Mouse (Mus musculus): ENCODE measurements around the gene Lrmda. TPM values are rescaled to one million over a fixed set of nuclear protein-coding genes. Genes with fewer than 3 reads are reported as not detected.

Gene Lrmda
- polyA plus RNA-seq, 1 experiment = 0.65 TPM

- H3K27ac ChIP-seq (ENCODE audit: insufficient read depth, low read length) = no peak overlapping the region
- no peak for TF ChIP-seq CTCF (IDR thresholded peaks at IDR 0.05; ENCODE audit: extremely low read depth, insufficient read depth, low read length)
- TF ChIP-seq POLR2A (IDR thresholded peaks at IDR 0.05; ENCODE audit: extremely low read depth, insufficient read depth, low read length) = no peak
- H3K4me3 ChIP-seq (ENCODE audit: insufficient read depth, low read length) = no peak overlapping the region
- H3K4me1 ChIP-seq (ENCODE audit: control insufficient read depth, insufficient read depth, low read length) = no peaks in the 10 kb centered on the region
Measured at GRCm38 (mm10) chr14:22055630-22056029, 36.1 kb downstream of the Lrmda start.

- no peak overlapping the region for H3K4me3 ChIP-seq (ENCODE audit: insufficient read depth, low read length)
- H3K27ac ChIP-seq (ENCODE audit: insufficient read depth, low read length) = no peak overlapping the region
- no peaks in the 10 kb centered on the region for H3K4me1 ChIP-seq (ENCODE audit: control insufficient read depth, insufficient read depth, low read length)
- TF ChIP-seq POLR2A (IDR thresholded peaks at IDR 0.05; ENCODE audit: extremely low read depth, insufficient read depth, low read length) = no peak
- no peak for TF ChIP-seq CTCF (IDR thresholded peaks at IDR 0.05; ENCODE audit: extremely low read depth, insufficient read depth, low read length)
Measured at GRCm38 (mm10) chr14:22056246-22056645, 36.7 kb downstream of the Lrmda start.

- H3K4me1 ChIP-seq (ENCODE audit: control insufficient read depth, insufficient read depth, low read length) = no peaks in the 10 kb centered on the region
- no peak for TF ChIP-seq CTCF (IDR thresholded peaks at IDR 0.05; ENCODE audit: extremely low read depth, insufficient read depth, low read length)
- no peak for TF ChIP-seq POLR2A (IDR thresholded peaks at IDR 0.05; ENCODE audit: extremely low read depth, insufficient read depth, low read length)
- H3K27ac ChIP-seq (ENCODE audit: insufficient read depth, low read length) = no peak overlapping the region
- H3K4me3 ChIP-seq (ENCODE audit: insufficient read depth, low read length) = no peak overlapping the region
Measured at GRCm38 (mm10) chr14:22058729-22059128, 39.2 kb downstream of the Lrmda start.

GRCm38 (mm10) chr14:22059348-22059861 lies 39.9 kb downstream of the Lrmda start:
- Histone ChIP-seq H3K4me3 (ENCODE audit: insufficient read depth, low read length) (no peak overlapping the region), H3K27ac (ENCODE audit: insufficient read depth, low read length) (no peak overlapping the region)
- TF ChIP-seq CTCF (IDR thresholded peaks at IDR 0.05; ENCODE audit: extremely low read depth, insufficient read depth, low read length) (no peak), POLR2A (IDR thresholded peaks at IDR 0.05; ENCODE audit: extremely low read depth, insufficient read depth, low read length) (no peak)

GRCm38 (mm10) chr14:22060787-22061186 lies 41.3 kb downstream of the Lrmda start:
- H3K4me3 ChIP-seq (ENCODE audit: insufficient read depth, low read length) = no peak overlapping the region
- TF ChIP-seq POLR2A (IDR thresholded peaks at IDR 0.05; ENCODE audit: extremely low read depth, insufficient read depth, low read length) (no peak), CTCF (IDR thresholded peaks at IDR 0.05; ENCODE audit: extremely low read depth, insufficient read depth, low read length) (no peak)
- H3K4me1 ChIP-seq (ENCODE audit: control insufficient read depth, insufficient read depth, low read length) = no peaks in the 10 kb centered on the region
- H3K27ac ChIP-seq (ENCODE audit: insufficient read depth, low read length) = no peak overlapping the region

More at GRCm38 (mm10) chr14:22059348-22059861, 39.9 kb downstream of the Lrmda start:
- H3K4me1 ChIP-seq (ENCODE audit: control insufficient read depth, insufficient read depth, low read length) = no peaks in the 10 kb centered on the region

- Histone ChIP-seq H3K4me3 (ENCODE audit: insufficient read depth, low read length) (no peak overlapping the region), H3K27ac (ENCODE audit: insufficient read depth, low read length) (no peak overlapping the region), H3K4me1 (ENCODE audit: control insufficient read depth, insufficient read depth, low read length) (no peaks in the 10 kb centered on the region)
- no peak for TF ChIP-seq POLR2A (IDR thresholded peaks at IDR 0.05; ENCODE audit: extremely low read depth, insufficient read depth, low read length)
Measured at GRCm38 (mm10) chr14:22062117-22062855, 42.8 kb downstream of the Lrmda start.

GRCm38 (mm10) chr14:22069169-22069568 lies 49.7 kb downstream of the Lrmda start:
- H3K4me1 ChIP-seq (ENCODE audit: control insufficient read depth, insufficient read depth, low read length) = no peaks in the 10 kb centered on the region
- no peak for TF ChIP-seq CTCF (IDR thresholded peaks at IDR 0.05; ENCODE audit: extremely low read depth, insufficient read depth, low read length)
- TF ChIP-seq POLR2A (IDR thresholded peaks at IDR 0.05; ENCODE audit: extremely low read depth, insufficient read depth, low read length) = no peak
- H3K4me3 ChIP-seq (ENCODE audit: insufficient read depth, low read length) = no peak overlapping the region
- no peak overlapping the region for H3K27ac ChIP-seq (ENCODE audit: insufficient read depth, low read length)

- TF ChIP-seq CTCF (IDR thresholded peaks at IDR 0.05; ENCODE audit: extremely low read depth, insufficient read depth, low read length) = no peak
Measured at GRCm38 (mm10) chr14:22073385-22073784, 53.9 kb downstream of the Lrmda start.

GRCm38 (mm10) chr14:22074229-22074628 lies 54.7 kb downstream of the Lrmda start:
- Histone ChIP-seq H3K4me3 (ENCODE audit: insufficient read depth, low read length) (no peak overlapping the region), H3K27ac (ENCODE audit: insufficient read depth, low read length) (no peak overlapping the region), H3K4me1 (ENCODE audit: control insufficient read depth, insufficient read depth, low read length) (no peaks in the 10 kb centered on the region)
- TF ChIP-seq CTCF (IDR thresholded peaks at IDR 0.05; ENCODE audit: extremely low read depth, insufficient read depth, low read length) (no peak), POLR2A (IDR thresholded peaks at IDR 0.05; ENCODE audit: extremely low read depth, insufficient read depth, low read length) (no peak)

More at GRCm38 (mm10) chr14:22073385-22073784, 53.9 kb downstream of the Lrmda start:
- Histone ChIP-seq H3K27ac (ENCODE audit: insufficient read depth, low read length) (no peak overlapping the region), H3K4me1 (ENCODE audit: control insufficient read depth, insufficient read depth, low read length) (no peaks in the 10 kb centered on the region), H3K4me3 (ENCODE audit: insufficient read depth, low read length) (no peak overlapping the region)

- H3K27ac ChIP-seq (ENCODE audit: insufficient read depth, low read length) = no peak overlapping the region
- no peak for TF ChIP-seq POLR2A (IDR thresholded peaks at IDR 0.05; ENCODE audit: extremely low read depth, insufficient read depth, low read length)
- TF ChIP-seq CTCF (IDR thresholded peaks at IDR 0.05; ENCODE audit: extremely low read depth, insufficient read depth, low read length) = no peak
- no peak overlapping the region for H3K4me3 ChIP-seq (ENCODE audit: insufficient read depth, low read length)
- H3K4me1 ChIP-seq (ENCODE audit: control insufficient read depth, insufficient read depth, low read length) = no peaks in the 10 kb centered on the region
Measured at GRCm38 (mm10) chr14:22083931-22084330, 64.4 kb downstream of the Lrmda start.
